Mouse (Mus musculus) erythroblast, embryonic 14.5 days (primary cell): Measurements from ENCODE around the gene Myrf.

Experiments used
- GATA1 ChIP-seq: IDR thresholded peaks from 2 replicates; pipeline ENCODE4 v1.6.1; 2012; ENCODE audit warnings: low read length, inconsistent platforms, mixed read lengths
- TAL1 ChIP-seq: IDR thresholded peaks from 3 replicates; pipeline ENCODE4 v1.6.1; 2012; ENCODE audit warnings: low read length, inconsistent platforms, mixed read lengths

- TF ChIP-seq GATA1 = no peak
- TF ChIP-seq TAL1 = no peak
Measured at GRCm38 (mm10) chr19:10277331-10277730, 36.8 kb upstream of the Myrf start.
